Mouse (Mus musculus): ENCODE measurements around the gene Mylip.

- TF ChIP-seq CTCF (conservative IDR thresholded peaks at IDR 0.05; ENCODE audit: low read length) (no peak), NANOG (IDR thresholded peaks at IDR 0.05; ENCODE audit: borderline replicate concordance, low read length) (no peak), POU5F1 (IDR thresholded peaks at IDR 0.05; ENCODE audit: borderline replicate concordance, low read length) (no peak)
Measured at GRCm38 (mm10) chr13:45385521-45385920, 4.0 kb upstream of the Mylip start.

All from E14TG2a.4 (cell line).